ENCODE assay signal across 22 mouse cellular contexts in the genomic region with DNA sequence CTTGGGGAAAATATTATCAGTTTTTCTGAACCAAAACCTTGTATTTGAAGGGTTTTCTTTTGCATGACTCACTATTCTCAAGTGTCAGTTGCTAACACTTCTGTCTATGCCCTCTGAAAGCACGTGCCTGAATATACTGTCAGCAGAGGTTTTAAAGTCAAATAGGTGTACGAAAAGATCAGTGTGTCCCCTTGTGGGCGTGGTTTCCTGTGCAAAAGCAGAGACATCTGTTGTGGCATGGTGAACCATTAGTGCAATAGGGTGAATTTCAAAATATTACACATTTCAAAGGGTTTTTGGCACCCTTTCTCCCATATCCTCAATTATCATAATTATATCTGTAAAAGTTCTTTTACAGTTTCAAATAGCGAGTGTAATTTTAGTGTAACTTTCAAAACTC.
DNase-seq lines count a peak whose midpoint lies in the region; ATAC-seq and TF ChIP-seq lines count a peak whose summit lies in the region.
"Had no signal": no experiment of that assay in that cellular context is flagged by ENCODE, and none has a peak within 500 bp of the region (broad histone marks: within the 10 kb centered on the region; RNA-seq: fewer than 3 reads in every experiment).

No protein-coding gene starts in this region.

- peak; percentile 62 for ATAC-seq in common myeloid progenitor, adult 5-6 weeks (replicated peaks; ENCODE audit: low read depth, poor library complexity, severe bottlenecking)
- ATAC-seq in megakaryocyte, adult 5-6 weeks (ENCODE audit: poor library complexity, severe bottlenecking) = 0 out of 2 replicates have a peak, but pooled peaks have one; percentile 24
- ATAC-seq: activated CD4-positive, CD25-positive, alpha-beta regulatory T cell, adult 4 months; CD4-positive, CD25-positive, alpha-beta regulatory T cell, adult 4 months; forebrain, embryonic 13.5 days; forebrain, embryonic 15.5 days; Patski had no signal

- TF ChIP-seq CTCF in layer of hippocampus, adult 2 months (conservative IDR thresholded peaks at IDR 0.05) = no peak

- no peak overlapping the region for H3K4me3 ChIP-seq in layer of hippocampus, adult 2 months
- H3K4me3 ChIP-seq: embryonic facial prominence, embryonic 10.5 days; embryonic facial prominence, embryonic 12.5 days; forebrain, embryonic 13.5 days; forebrain, embryonic 15.5 days had no signal

- H3K27ac ChIP-seq in layer of hippocampus, adult 2 months = peak overlapping the region; percentile 57; the same call in 1 of the 2 replicates
- H3K27ac ChIP-seq: embryonic facial prominence, embryonic 10.5 days; embryonic facial prominence, embryonic 12.5 days; forebrain, embryonic 13.5 days; forebrain, embryonic 15.5 days had no signal

- no peak for DNase-seq in layer of hippocampus, adult 2 months (ENCODE audit: low spot score in 2 of 2)
- no peak for DNase-seq in layer of hippocampus, adult 9-11 months
- no peak for DNase-seq in adrenal gland, adult 2 months
- DNase-seq in left cerebral cortex, adult 11 months (ENCODE audit: low spot score) = no peak
- DNase-seq: adrenal gland, postnatal 10 days; adrenal gland, postnatal 25 days; B cell, adult 2 months; cerebellum, adult 11 months; cerebellum, adult 18-20 months; cerebellum, adult 8-10 months; cerebellum, adult 9-11 months; cerebellum, postnatal 14 days; cerebellum, postnatal 36 days had no signal
